In the genomic region with DNA sequence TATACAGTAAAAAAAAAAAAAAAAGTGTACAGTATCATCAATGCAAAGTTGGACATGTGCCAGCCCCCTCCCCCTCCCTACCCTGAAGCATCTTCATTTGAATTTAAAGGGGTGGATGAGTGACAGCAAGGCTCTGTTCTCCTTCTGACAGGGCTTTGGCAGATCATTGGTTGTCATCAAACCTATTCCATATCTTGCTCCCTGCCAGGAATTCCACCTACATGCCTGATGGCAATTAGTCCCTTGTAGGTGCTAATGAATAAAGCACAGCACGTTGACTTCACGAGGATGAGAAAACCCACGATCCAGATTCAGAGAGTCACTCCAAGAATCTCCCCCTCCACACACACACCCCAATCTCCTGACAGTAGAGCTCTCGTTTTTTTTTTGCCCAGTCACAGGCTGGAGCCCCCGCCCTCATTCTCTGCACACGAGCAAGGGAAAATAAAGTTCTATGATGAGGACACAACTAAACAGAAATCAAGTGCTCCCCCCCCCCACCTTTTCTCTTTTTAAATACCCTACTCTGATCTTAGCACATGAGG, we compare ENCODE assay signal across 14 mouse cellular contexts.
A peak's percentile ranks its signal among the peaks of the same experiment; 100 is the strongest.
DNase-seq lines count a peak whose midpoint lies in the region; ATAC-seq and TF ChIP-seq lines count a peak whose summit lies in the region.
"Had no signal": no experiment of that assay in that cellular context is flagged by ENCODE, and none has a peak within 500 bp of the region (broad histone marks: within the 10 kb centered on the region; RNA-seq: fewer than 3 reads in every experiment).

No protein-coding gene starts in this region.

- no peak overlapping the region for H3K9ac ChIP-seq in hindbrain, embryonic 13.5 days
- H3K9ac ChIP-seq: liver, embryonic 15.5 days; neural tube, embryonic 13.5 days had no signal

- no peaks in the 10 kb centered on the region for H3K9me3 ChIP-seq in hindbrain, embryonic 13.5 days
- H3K9me3 ChIP-seq in hindbrain, embryonic 10.5 days: no peaks in the 10 kb centered on the region
- H3K9me3 ChIP-seq: liver, embryonic 15.5 days; neural tube, embryonic 13.5 days had no signal

- H3K36me3 ChIP-seq in hindbrain, embryonic 13.5 days: no peaks in the 10 kb centered on the region
- H3K36me3 ChIP-seq in hindbrain, embryonic 10.5 days: no peaks in the 10 kb centered on the region
- H3K36me3 ChIP-seq: liver, embryonic 15.5 days; neural tube, embryonic 13.5 days had no signal

- 60% methylated on average over 6 of the region's 6 CpGs for WGBS in hindbrain, embryonic 13.5 days
- 64% methylated on average over 6 of the region's 6 CpGs for WGBS in hindbrain, embryonic 10.5 days

- no peak for DNase-seq in hindbrain, embryonic 10.5 days (ENCODE audit: low spot score)
- peak; percentile 16 to 33 for DNase-seq in right cerebral cortex, adult 2 months (ENCODE audit: low spot score in 2 of 2)
- no peak for DNase-seq in right cerebral cortex, postnatal 25 days
- DNase-seq in layer of hippocampus, adult 2 months (ENCODE audit: low spot score in 2 of 2): peak; percentile 52 to 83
- peak; percentile 46 for DNase-seq in right cerebral cortex, postnatal 4 days
- DNase-seq in ovary, postnatal 36 days (ENCODE audit: low spot score): no peak
- DNase-seq: cerebellum, postnatal 36 days; heart, postnatal 14 days; kidney, adult 18-20 months; thymus, postnatal 4 days had no signal

- TF ChIP-seq CTCF in layer of hippocampus, adult 2 months (conservative IDR thresholded peaks at IDR 0.05): no peak

- 0 out of 2 replicates have a peak, but pooled peaks have one; percentile 61 for ATAC-seq in hindbrain, embryonic 13.5 days (ENCODE audit: low FRiP score)
- no peak for ATAC-seq in erythroid progenitor cell, adult 5-6 weeks (replicated peaks; ENCODE audit: low FRiP score, poor library complexity, severe bottlenecking)

- H3K27me3 ChIP-seq in hindbrain, embryonic 13.5 days: no peaks in the 10 kb centered on the region
- no peaks in the 10 kb centered on the region for H3K27me3 ChIP-seq in hindbrain, embryonic 10.5 days (ENCODE audit: insufficient read depth, poor library complexity, severe bottlenecking)
- H3K27me3 ChIP-seq: liver, embryonic 15.5 days; neural tube, embryonic 13.5 days had no signal

- H3K4me1 ChIP-seq in hindbrain, embryonic 13.5 days (replicated peaks): peaks cover 4% of the 10 kb centered on the region
- no peaks in the 10 kb centered on the region for H3K4me1 ChIP-seq in hindbrain, embryonic 10.5 days (replicated peaks)
- H3K4me1 ChIP-seq: liver, embryonic 15.5 days had no signal

- no peak overlapping the region for H3K4me3 ChIP-seq in hindbrain, embryonic 13.5 days
- no peak overlapping the region for H3K4me3 ChIP-seq in hindbrain, embryonic 10.5 days
- H3K4me3 ChIP-seq in layer of hippocampus, adult 2 months: no peak overlapping the region
- H3K4me3 ChIP-seq: liver, embryonic 15.5 days; neural tube, embryonic 13.5 days had no signal

- no peak overlapping the region for H3K4me2 ChIP-seq in hindbrain, embryonic 13.5 days
- H3K4me2 ChIP-seq: liver, embryonic 15.5 days; neural tube, embryonic 13.5 days had no signal

- no peak overlapping the region for H3K27ac ChIP-seq in hindbrain, embryonic 13.5 days
- no peak overlapping the region for H3K27ac ChIP-seq in hindbrain, embryonic 10.5 days
- H3K27ac ChIP-seq in layer of hippocampus, adult 2 months: peak overlapping the region; percentile 80
- H3K27ac ChIP-seq: liver, embryonic 15.5 days; neural tube, embryonic 13.5 days had no signal

Comparison
In these comparisons a context has a peak if more than half of its experiments do, and no peak if none do; other contexts are left out.
1. DNase-seq: peak in right cerebral cortex, adult 2 months (2 of 2), layer of hippocampus, adult 2 months (2 of 2) and right cerebral cortex, postnatal 4 days (single experiment); none in hindbrain, embryonic 10.5 days (single experiment), right cerebral cortex, postnatal 25 days (single experiment) and ovary, postnatal 36 days (single experiment).